Mouse (Mus musculus): Measurements from ENCODE around the gene Cers6. TPM values are rescaled to one million over a fixed set of nuclear protein-coding genes. Genes with fewer than 3 reads are reported as not detected.
A peak's percentile ranks its signal among the peaks of the same experiment; 100 is the strongest.

Gene Cers6
- polyA plus RNA-seq, 1 experiment from 2014 or later, result 34.0 TPM

- H3K9ac ChIP-seq (ENCODE audit: low read length), result no peak overlapping the region; the same call in 1 of the 2 replicates
- no peak overlapping the region for H3K4me3 ChIP-seq (ENCODE audit: low read depth, low read length)
- no peak overlapping the region for H3K27ac ChIP-seq (ENCODE audit: low read depth, low read length)
- peak overlapping the region; percentile 74; the same call in 1 of the 2 replicates for H3K4me2 ChIP-seq
- H3K9me3 ChIP-seq (ENCODE audit: control insufficient read depth, low read length), result no peaks in the 10 kb centered on the region
- WGBS, result 67% methylated on average over 2 of the region's 2 CpGs
- no peak for DNase-seq (ENCODE audit: low spot score, missing footprints)
- peaks cover 6% of the 10 kb centered on the region; the same call in 1 of the 2 replicates for H3K4me1 ChIP-seq (ENCODE audit: control insufficient read depth, insufficient read depth, low read length)
- peaks cover 7% of the 10 kb centered on the region for H3K27me3 ChIP-seq (ENCODE audit: control insufficient read depth, insufficient read depth, low read length)
- no peaks in the 10 kb centered on the region for H3K36me3 ChIP-seq (ENCODE audit: control insufficient read depth, insufficient read depth, low read length)
- no peak for ATAC-seq (ENCODE audit: low FRiP score)
Measured at GRCm38 (mm10) chr2:68860391-68860790, 850 bp upstream of the Cers6 start.

GRCm38 (mm10) chr2:68861721-68862463, 651 bp downstream of the Cers6 start:
- Histone ChIP-seq H3K36me3 (ENCODE audit: control insufficient read depth, insufficient read depth, low read length) (no peaks in the 10 kb centered on the region), H3K4me3 (ENCODE audit: low read depth, low read length) (peak overlapping the region; percentile 79)

GRCm38 (mm10) chr2:68862464-68863266, 1.4 kb downstream of the Cers6 start:
- Histone ChIP-seq H3K9me3 (ENCODE audit: control insufficient read depth, low read length) (no peaks in the 10 kb centered on the region), H3K9ac (ENCODE audit: low read length) (peak overlapping the region; percentile 94), H3K36me3 (ENCODE audit: control insufficient read depth, insufficient read depth, low read length) (no peaks in the 10 kb centered on the region), H3K27me3 (ENCODE audit: control insufficient read depth, insufficient read depth, low read length) (peaks cover 7% of the 10 kb centered on the region), H3K4me2 (peak overlapping the region; percentile 74), H3K4me1 (ENCODE audit: control insufficient read depth, insufficient read depth, low read length) (peaks cover 6% of the 10 kb centered on the region; the same call in 1 of the 2 replicates), H3K4me3 (ENCODE audit: low read depth, low read length) (peak overlapping the region; percentile 79), H3K27ac (ENCODE audit: low read depth, low read length) (no peak overlapping the region)
- 5% methylated on average over 15 of the region's 15 CpGs for WGBS
- ATAC-seq (ENCODE audit: low FRiP score) (no peak), DNase-seq (ENCODE audit: low spot score, missing footprints) (peak; percentile 94)

More at GRCm38 (mm10) chr2:68861721-68862463, 651 bp downstream of the Cers6 start:
- WGBS, result under 1% methylated on average over 57 of the region's 64 CpGs
- peaks cover 6% of the 10 kb centered on the region; the same call in 1 of the 2 replicates for H3K4me1 ChIP-seq (ENCODE audit: control insufficient read depth, insufficient read depth, low read length)
- H3K27ac ChIP-seq (ENCODE audit: low read depth, low read length), result peak overlapping the region; percentile 57
- H3K27me3 ChIP-seq (ENCODE audit: control insufficient read depth, insufficient read depth, low read length), result peaks cover 7% of the 10 kb centered on the region
- no peak for DNase-seq (ENCODE audit: low spot score, missing footprints)
- ATAC-seq (ENCODE audit: low FRiP score), result peak; percentile 75
- peak overlapping the region; percentile 74 for H3K4me2 ChIP-seq
- peak overlapping the region; percentile 94 for H3K9ac ChIP-seq (ENCODE audit: low read length)
- no peaks in the 10 kb centered on the region for H3K9me3 ChIP-seq (ENCODE audit: control insufficient read depth, low read length)

GRCm38 (mm10) chr2:68863561-68863960, 2.3 kb downstream of the Cers6 start:
- Histone ChIP-seq H3K9me3 (ENCODE audit: control insufficient read depth, low read length) (no peaks in the 10 kb centered on the region), H3K9ac (ENCODE audit: low read length) (no peak overlapping the region), H3K4me2 (peak overlapping the region; percentile 74), H3K4me1 (ENCODE audit: control insufficient read depth, insufficient read depth, low read length) (peaks cover 6% of the 10 kb centered on the region; the same call in 1 of the 2 replicates), H3K27me3 (ENCODE audit: control insufficient read depth, insufficient read depth, low read length) (peaks cover 7% of the 10 kb centered on the region), H3K27ac (ENCODE audit: low read depth, low read length) (no peak overlapping the region), H3K36me3 (ENCODE audit: control insufficient read depth, insufficient read depth, low read length) (no peaks in the 10 kb centered on the region), H3K4me3 (ENCODE audit: low read depth, low read length) (no peak overlapping the region)
- no peak for ATAC-seq (ENCODE audit: low FRiP score)
- no peak for DNase-seq (ENCODE audit: low spot score, missing footprints)
- WGBS, result 75% methylated on average over 6 of the region's 6 CpGs

GRCm38 (mm10) chr2:68864366-68864765, 3.1 kb downstream of the Cers6 start:
- DNase-seq (ENCODE audit: low spot score, missing footprints) (no peak), ATAC-seq (ENCODE audit: low FRiP score) (no peak)
- H3K36me3 ChIP-seq (ENCODE audit: control insufficient read depth, insufficient read depth, low read length), result no peaks in the 10 kb centered on the region
- H3K4me3 ChIP-seq (ENCODE audit: low read depth, low read length), result no peak overlapping the region
- no peak overlapping the region for H3K27ac ChIP-seq (ENCODE audit: low read depth, low read length)
- peaks cover 7% of the 10 kb centered on the region for H3K27me3 ChIP-seq (ENCODE audit: control insufficient read depth, insufficient read depth, low read length)
- no peaks in the 10 kb centered on the region for H3K9me3 ChIP-seq (ENCODE audit: control insufficient read depth, low read length)
- no peak overlapping the region for H3K4me2 ChIP-seq
- 85% methylated on average over 2 of the region's 2 CpGs for WGBS
- peaks cover 6% of the 10 kb centered on the region; the same call in 1 of the 2 replicates for H3K4me1 ChIP-seq (ENCODE audit: control insufficient read depth, insufficient read depth, low read length)
- no peak overlapping the region for H3K9ac ChIP-seq (ENCODE audit: low read length)

GRCm38 (mm10) chr2:68867148-68867547, 5.9 kb downstream of the Cers6 start:
- 67% methylated on average over 4 of the region's 4 CpGs for WGBS
- DNase-seq (ENCODE audit: low spot score, missing footprints) (no peak), ATAC-seq (ENCODE audit: low FRiP score) (no peak)
- H3K36me3 ChIP-seq (ENCODE audit: control insufficient read depth, insufficient read depth, low read length), result no peaks in the 10 kb centered on the region
- no peak overlapping the region for H3K9ac ChIP-seq (ENCODE audit: low read length)
- H3K4me2 ChIP-seq, result no peak overlapping the region
- H3K27me3 ChIP-seq (ENCODE audit: control insufficient read depth, insufficient read depth, low read length), result no peaks in the 10 kb centered on the region
- H3K27ac ChIP-seq (ENCODE audit: low read depth, low read length), result no peak overlapping the region
- H3K9me3 ChIP-seq (ENCODE audit: control insufficient read depth, low read length), result no peaks in the 10 kb centered on the region
- H3K4me1 ChIP-seq (ENCODE audit: control insufficient read depth, insufficient read depth, low read length), result peaks cover 8% of the 10 kb centered on the region; the same call in 1 of the 2 replicates
- H3K4me3 ChIP-seq (ENCODE audit: low read depth, low read length), result no peak overlapping the region

GRCm38 (mm10) chr2:68870999-68871780, 9.9 kb downstream of the Cers6 start:
- H3K9me3 ChIP-seq (ENCODE audit: control insufficient read depth, low read length), result no peaks in the 10 kb centered on the region

GRCm38 (mm10) chr2:68873086-68873485, 11.8 kb downstream of the Cers6 start:
- Histone ChIP-seq H3K9me3 (ENCODE audit: control insufficient read depth, low read length) (no peaks in the 10 kb centered on the region), H3K27me3 (ENCODE audit: control insufficient read depth, insufficient read depth, low read length) (no peaks in the 10 kb centered on the region), H3K27ac (ENCODE audit: low read depth, low read length) (no peak overlapping the region), H3K4me2 (no peak overlapping the region), H3K36me3 (ENCODE audit: control insufficient read depth, insufficient read depth, low read length) (no peaks in the 10 kb centered on the region), H3K9ac (ENCODE audit: low read length) (no peak overlapping the region), H3K4me3 (ENCODE audit: low read depth, low read length) (no peak overlapping the region), H3K4me1 (ENCODE audit: control insufficient read depth, insufficient read depth, low read length) (peaks cover 2% of the 10 kb centered on the region; the same call in 1 of the 2 replicates)
- WGBS, result 89% methylated on average over 6 of the region's 6 CpGs
- DNase-seq (ENCODE audit: low spot score, missing footprints), result no peak
- ATAC-seq (ENCODE audit: low FRiP score), result no peak

More at GRCm38 (mm10) chr2:68870999-68871780, 9.9 kb downstream of the Cers6 start:
- H3K27ac ChIP-seq (ENCODE audit: low read depth, low read length), result no peak overlapping the region
- H3K27me3 ChIP-seq (ENCODE audit: control insufficient read depth, insufficient read depth, low read length), result no peaks in the 10 kb centered on the region
- no peak overlapping the region for H3K4me2 ChIP-seq
- H3K36me3 ChIP-seq (ENCODE audit: control insufficient read depth, insufficient read depth, low read length), result no peaks in the 10 kb centered on the region
- peaks cover 2% of the 10 kb centered on the region; the same call in 1 of the 2 replicates for H3K4me1 ChIP-seq (ENCODE audit: control insufficient read depth, insufficient read depth, low read length)
- DNase-seq (ENCODE audit: low spot score, missing footprints), result no peak
- no peak for ATAC-seq (ENCODE audit: low FRiP score)
- WGBS, result 84% methylated on average over 17 of the region's 17 CpGs
- H3K4me3 ChIP-seq (ENCODE audit: low read depth, low read length), result no peak overlapping the region
- H3K9ac ChIP-seq (ENCODE audit: low read length), result no peak overlapping the region
